Mouse (Mus musculus): ENCODE measurements around the gene Rpl18a.

- TF ChIP-seq CTCF (IDR thresholded peaks at IDR 0.05; ENCODE audit: low read depth) (no peak), EP300 (IDR thresholded peaks at IDR 0.05; ENCODE audit: low read depth) (no peak)
These were observed 16.7 kb downstream of the Rpl18a start for GRCm38 (mm10) chr8:70880546-70880945.

All from liver, postnatal 0 days (tissue).